Mouse (Mus musculus) cerebral cortex, adult 2 months (tissue): ENCODE data around the gene Fign.

ENCODE experiments used
- WGBS: fragments of 180-500 bp; shearing (Covaris S2); methylation state at CpG from one replicate; pipeline ENCODE4 v1.1.7; 2018; 5-methylcytosine and 5-hydroxymethylcytosine counted together

Fign gene

DNA sequence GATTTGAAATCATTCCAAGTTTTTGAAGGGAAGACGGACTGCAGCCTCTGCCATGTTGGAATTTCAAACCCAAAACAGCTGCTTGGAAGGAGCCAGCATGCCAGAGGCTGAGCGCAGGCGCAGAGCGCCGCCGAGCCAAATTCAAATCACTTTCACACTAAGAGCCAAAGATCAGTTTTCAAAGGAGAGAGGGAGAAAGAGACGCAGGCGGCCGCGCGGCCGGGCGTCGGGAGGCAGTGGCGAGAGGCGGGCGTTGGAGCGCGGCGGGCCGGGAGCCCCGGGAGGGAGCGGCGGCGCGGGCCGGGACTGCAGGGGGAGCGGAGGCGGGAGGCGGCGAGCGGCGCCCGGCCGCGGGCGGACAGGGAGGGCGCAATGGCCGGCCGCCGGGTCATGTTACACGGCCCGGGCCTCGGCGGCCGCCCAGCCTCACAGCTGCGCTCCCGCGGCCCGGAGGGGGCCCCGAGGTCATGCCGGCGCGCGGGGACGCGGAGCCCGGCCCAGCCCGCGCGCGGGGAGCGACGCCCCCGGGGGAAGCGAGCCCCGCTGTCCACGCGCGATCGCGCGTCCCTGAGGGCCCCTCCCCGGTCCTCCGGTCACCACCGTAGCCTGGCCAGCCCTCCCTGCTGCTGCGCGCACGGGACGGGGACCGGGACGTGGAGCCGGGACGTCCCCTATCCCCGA, at the start of gene Fign:
Gene Fign, minus strand, starts transcription at position 102 of the 681 bp plus-strand sequence.
- WGBS, result under 1% methylated on average over 84 of the region's 85 CpGs

DNA sequence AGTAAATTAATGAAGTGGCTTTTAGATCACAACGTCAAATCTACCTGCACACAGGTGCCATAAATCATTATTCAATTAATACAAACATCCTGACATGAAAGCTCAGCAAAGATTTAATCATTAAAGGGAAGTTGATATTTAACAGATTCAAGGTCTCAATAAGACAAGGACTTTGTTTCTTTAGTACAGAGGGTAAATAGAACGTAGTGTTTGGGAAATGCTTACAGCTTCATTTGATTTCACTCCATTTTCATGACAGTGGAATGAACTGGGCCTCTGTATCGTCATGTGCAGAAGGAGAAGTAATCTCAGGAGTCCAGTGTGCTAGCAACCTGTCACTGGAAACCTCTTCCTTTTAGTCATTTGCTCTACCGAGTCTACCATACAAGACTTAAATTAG, 35.8 kb upstream of the Fign start:
- WGBS, result 87% methylated on average over 4 of the region's 4 CpGs

DNA sequence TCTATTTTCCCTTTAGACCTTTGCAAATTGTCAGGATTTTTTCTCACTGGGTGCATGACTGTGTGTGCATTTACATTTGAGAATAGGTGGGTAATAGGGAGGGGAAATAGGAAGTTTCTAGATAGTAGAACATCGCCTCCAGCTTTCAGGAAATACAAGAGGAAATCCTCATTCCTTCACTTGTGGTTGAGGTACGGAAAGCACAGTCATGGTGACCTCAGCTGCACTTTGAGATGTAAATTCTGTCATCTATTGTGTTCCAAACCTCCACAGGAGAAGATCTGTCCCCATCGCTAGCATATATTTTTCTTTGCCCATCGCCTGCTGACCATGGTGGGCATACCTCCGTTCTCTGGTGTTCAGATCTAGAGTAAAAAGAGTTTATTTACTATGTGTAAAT, 22.7 kb upstream of the Fign start:
- 87% methylated on average over 5 of the region's 5 CpGs for WGBS

DNA sequence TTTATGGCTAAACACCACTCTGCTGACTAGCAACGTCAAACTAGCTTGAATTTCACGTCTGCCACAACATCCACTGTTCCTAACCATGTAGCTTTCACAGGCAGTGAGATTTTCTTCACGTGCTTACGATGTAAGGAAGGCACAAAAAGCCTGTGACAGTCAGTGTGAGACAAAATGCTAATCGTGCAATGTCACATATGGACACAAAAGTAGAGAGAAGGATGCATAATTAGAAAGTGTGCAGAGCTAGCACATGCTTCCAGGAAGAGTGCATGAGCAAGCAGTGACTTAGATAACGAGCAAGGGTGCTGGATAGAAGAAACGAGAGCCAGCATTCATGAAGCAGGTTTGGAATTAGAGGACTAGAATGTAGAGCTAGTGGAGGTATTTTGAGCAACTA, 18.8 kb upstream of the Fign start:
- 39% methylated on average over 7 of the region's 7 CpGs for WGBS

DNA sequence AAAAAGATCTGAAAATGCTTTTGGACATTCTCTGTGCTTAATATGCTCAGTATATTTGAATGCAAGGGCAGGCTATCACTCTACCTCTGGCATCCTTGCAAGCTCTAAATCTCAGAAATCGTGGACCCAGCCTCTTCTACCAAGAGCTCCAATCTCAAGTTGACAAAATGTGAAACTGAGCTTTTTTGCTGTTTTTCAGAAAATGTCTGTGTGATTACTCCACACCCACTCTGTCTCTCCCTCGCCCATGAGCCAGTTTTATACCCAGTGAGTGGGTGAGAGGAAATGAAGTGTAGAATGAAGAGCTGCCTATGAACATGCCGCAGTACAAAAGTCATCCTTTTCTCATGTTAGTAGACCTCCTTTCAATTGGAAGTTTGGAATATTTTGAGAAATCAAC, 13.3 kb upstream of the Fign start:
- 53% methylated on average over 3 of the region's 3 CpGs for WGBS

DNA sequence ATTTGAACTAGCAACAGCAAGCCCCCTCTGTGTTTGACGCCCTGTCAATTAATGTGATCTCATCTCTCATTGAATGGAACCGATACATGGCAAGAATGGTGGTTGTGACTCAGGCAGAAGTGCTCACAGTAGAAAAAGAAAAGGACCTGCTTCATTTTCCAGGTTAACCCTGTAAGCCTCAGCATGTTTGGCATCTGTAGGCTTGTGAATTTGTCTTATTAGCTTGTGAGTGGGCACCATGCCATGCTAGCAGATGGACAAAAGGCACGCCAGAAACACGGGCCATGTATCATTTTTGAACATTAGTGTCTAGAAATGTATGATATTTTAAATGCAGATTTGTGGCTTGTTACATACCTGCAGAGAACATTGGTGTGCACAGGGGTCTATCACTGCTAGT, 12.0 kb upstream of the Fign start:
- 70% methylated on average over 4 of the region's 4 CpGs for WGBS

DNA sequence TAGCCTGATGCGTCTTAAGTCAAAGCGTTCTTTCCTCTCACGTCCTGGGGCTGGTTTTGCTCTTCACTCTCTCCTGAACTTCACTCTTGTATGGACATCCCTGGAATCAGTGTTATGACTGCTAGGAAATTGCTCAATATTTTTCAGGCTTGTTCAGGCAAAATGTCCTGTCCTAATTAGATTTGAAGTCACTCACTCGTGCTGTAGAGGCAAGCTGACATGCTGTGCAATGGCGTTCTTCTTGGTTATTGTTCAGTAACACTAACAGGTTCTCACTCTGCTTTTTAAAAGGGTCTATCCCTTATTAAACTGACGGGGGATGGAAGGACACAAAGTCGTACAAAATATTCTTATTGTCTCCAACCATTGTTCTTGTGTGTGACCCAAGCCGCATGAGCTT, 10.2 kb upstream of the Fign start:
- WGBS, result 85% methylated on average over 8 of the region's 8 CpGs

DNA sequence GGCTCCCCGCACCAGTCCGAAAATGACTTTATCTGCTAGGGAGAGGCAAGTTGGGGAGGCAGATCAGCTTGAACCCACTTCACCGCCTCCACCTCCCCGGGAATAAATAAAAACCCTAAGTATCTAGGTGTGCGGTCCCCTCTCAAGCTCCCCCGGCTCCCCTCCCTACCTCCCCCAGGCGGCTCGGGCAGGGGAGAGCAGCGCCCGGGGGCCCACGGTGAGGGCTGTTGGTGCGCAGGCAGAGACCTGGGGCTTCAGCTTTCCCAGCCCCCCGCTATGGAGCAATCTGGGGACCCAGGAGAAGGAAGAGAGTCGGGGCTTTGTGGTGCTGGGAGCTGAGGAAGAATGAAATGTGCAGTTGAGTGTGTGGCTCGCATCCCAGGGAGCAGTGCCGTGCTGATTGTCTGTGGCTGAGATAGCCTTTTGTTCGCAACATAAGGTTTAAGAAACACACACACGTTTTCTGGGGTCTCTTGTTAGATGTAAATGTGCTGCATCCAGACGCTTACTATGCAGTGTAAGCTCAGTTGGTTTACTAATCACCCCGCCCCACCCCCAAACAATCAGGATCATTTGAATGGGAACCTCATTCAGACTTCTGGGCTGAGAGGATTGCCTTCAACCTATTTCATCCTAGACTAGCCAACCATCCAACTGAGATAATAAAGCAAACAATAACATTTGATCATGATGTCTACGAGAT, 931 bp upstream of the Fign start:
- WGBS, result 15% methylated on average over 21 of the region's 21 CpGs

DNA sequence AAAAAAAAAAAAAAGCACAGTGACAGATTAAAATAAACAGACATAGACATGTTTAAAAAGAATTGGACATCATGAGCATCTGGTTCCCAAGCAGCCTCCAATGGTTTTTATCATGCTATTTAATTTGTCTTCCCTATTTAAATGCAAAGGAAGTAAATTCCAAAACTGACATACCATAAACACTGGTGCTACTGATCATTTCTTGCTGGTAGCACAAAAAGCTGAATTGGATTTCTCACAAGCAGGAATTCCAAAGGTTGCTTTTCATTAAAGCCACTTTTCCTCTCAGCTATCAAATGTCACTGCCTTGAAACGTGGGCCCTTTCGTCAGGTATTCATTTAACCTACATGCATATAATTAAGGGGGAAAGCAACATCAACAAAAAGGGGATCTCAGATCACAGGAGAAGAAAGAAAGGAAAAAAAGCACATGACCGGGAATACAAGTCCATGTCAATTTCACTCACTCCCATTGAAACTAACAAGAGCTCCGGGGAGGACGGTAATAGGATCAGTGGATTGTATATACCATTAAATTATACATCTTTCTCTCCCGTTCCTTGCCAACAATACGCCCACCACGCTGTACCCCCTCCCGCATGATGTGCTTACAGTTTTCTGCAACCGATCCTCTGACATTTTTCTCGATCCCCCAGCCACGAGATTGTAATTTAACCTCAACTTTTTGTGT, 972 bp downstream of the Fign start:
- 7% methylated on average over 12 of the region's 12 CpGs for WGBS

DNA sequence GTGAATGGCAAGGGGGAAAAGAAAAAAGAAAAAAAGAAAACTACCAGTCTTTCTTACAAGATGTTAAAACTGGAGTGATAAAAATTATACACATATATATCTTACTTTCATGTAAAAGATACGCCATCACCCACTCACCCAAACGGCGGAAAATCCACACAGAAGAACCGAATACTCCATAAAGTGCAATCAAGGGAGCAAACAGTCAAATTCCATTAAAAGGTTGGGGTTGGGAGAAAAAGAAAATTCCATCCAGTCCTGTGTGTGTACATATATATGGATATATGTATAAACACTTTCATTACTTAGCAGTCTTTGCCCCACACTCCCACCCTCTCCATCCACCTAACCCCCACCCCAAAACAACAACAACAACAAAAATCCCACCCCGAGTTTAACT, 1.7 kb downstream of the Fign start:
- 54% methylated on average over 5 of the region's 5 CpGs for WGBS

DNA sequence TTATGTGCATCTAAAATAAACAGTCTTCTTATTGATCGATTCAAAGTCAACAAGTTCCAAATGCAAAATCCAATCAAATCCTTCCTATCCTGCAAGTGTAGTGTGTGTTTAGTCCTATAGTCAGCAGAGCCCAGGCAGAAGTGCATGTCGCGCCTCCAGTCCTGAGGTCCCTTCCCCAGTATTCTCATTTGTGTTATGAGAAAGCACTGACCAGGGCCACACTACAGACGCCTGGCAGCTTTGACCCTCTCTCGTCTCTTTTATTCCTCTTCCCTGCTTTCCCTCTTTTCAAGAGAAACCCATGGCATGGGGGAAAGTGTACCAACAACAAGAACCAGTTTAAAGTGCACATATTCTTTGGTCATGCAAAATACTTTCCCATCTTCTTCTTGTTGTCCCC, 2.3 kb downstream of the Fign start:
- 60% methylated on average over 5 of the region's 5 CpGs for WGBS

DNA sequence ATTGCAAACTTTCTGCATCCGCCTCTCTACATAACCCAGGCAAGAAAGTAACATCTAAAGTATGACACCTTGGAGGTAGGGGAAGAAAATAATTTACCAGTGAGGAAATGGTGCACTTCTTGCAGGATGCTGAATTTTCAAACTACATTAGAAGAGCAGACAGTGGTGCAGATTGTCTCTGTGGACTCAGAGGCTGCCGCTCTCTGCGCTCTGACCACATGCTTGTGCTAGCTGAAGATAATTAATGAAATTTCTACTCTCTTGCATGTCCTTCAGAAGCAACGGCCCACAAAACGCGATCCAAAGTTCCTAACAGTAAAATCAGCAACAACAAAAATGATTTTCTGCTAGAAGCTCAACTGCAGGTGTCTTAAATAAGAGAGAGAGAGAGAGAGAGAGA, 4.8 kb downstream of the Fign start:
- WGBS, result 70% methylated on average over 6 of the region's 6 CpGs

DNA sequence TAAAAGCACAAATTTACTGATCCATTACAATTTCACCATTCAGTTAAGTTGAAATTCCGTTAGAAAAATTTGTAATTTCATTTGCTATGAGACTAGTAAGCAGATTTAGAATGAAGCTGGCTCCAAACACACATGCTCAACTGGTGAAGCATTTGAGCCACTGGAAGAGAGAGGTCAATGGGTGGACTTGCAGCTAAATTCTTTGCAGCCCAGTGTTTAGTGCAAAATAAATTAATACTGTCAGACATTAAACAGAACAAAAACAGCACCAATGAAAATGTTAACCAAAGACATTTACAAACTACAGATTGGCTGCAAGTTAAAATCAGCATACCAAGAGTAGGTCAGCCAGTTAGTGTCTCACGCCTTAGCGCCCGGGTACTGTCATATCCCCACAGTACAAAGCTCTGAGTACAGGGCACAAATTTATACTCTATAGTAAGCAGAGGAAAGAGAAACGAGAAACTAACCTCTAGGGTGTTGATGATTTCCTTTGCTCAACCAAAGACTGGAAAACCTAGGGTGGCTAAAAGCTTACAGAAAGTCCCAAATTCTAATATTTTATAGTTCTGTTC, 13.9 kb downstream of the Fign start:
- 86% methylated on average over 5 of the region's 5 CpGs for WGBS

DNA sequence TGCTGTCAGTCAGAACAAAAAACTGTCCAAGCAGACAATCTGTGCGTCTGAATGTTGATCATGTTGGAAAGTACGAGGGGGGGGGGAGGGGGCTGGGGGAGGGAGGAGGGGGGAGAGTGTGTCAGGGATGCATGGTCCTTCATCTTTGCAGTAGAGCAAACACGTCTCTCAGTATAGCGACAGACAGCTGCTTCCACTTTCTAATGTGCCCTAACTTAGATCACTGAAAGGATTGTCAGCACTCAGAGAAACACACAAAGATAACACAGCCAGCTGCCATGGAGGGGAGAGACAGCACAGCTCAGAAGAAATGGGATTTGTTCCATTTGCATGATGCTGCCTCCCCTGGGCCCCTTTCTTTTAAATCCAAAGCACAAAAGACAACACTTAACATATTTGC, 18.1 kb downstream of the Fign start:
- 58% methylated on average over 4 of the region's 4 CpGs for WGBS

DNA sequence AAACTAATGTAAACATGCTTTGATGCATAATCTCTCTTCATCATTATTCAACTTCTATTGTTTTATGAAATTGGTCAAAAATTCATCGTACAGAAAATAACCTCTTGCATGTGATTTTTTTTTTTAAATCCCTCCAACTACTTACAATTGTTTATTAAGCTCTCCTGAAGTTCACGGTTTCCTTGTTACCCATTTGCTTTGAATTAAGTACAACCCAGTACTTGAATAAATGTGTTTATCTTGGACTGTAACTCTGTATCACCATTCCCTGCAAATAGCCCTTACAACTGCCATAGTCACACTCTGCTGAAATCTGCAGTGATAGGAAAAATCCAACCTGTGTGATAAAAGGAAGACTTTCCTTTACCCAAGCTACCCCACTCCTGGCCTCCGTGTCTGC, 19.3 kb downstream of the Fign start:
- 83% methylated on average over 3 of the region's 3 CpGs for WGBS

DNA sequence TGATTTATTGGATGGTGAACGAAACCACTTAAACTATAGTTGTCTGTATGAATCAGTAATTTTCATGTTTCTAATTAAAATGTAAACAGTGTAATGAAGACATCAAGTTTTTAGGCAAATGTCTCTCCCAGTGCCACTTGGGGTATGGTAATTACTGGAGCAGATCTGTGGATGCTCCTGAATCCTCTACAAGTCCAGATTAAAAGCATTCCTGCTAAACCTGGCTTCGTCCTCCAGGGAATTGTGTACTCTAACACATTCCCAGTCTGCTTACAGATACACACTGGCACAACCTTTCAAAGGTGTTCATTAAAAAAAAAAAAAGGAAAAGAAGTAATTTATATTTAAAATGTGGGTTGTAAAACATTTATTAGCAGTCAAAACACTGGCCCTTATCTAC, 20.0 kb downstream of the Fign start:
- 72% methylated on average over 2 of the region's 2 CpGs for WGBS

DNA sequence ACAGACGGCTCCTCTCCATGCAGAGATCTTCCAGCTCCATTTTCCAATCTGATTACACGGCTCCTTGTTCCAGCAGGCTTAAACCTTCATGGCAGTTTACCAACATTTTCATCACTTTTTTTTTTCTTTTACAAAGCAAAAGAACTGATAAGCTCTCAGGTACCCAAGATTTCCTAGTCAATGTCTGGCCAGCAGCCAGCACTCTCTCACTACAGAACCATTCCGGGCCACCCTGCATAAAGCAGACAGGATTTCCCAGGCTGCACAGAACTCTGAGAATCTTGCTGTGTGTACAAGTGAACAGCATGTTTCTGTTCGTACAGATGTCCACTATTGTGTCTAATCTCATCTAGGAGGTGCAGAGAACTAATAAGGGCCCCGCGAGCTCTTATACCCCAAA, 22.0 kb downstream of the Fign start:
- WGBS, result 43% methylated on average over 6 of the region's 6 CpGs

DNA sequence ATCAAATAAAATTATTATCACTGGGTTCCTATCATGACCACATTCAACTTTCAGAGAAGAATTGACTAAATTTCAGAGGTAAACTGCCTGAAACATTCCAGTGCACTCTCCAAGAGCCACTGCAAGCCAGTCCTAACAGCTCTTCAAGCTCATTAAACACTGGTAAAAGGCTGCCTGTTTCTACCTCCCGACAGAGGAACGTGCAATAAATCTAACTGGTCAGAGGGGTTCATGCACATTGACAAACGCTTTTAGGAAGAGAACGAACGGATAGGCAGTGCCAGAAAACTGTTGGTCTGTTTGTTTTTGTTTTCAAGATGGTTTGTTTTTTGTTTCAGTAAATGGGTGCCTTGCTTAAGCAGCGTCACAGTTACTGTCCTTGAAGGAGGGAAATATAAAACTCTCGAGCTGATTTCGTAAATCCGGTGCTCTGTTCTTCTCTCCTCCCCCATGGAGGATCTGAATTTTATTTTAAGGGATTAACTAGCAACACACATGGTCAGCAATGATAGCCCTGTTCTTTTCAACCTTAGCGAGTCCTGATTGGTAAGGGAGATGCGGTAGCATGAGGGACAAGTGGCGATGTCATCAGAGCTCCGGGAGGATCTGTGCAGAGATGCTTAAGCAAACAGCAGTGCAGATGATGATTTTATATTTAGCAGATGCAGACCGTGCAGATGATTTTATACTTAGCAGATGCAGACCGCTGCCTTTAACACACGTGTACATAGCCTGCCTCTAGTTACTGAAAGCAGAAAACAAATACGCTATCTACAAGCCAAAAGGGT, 23.0 kb downstream of the Fign start:
- 23% methylated on average over 17 of the region's 17 CpGs for WGBS

DNA sequence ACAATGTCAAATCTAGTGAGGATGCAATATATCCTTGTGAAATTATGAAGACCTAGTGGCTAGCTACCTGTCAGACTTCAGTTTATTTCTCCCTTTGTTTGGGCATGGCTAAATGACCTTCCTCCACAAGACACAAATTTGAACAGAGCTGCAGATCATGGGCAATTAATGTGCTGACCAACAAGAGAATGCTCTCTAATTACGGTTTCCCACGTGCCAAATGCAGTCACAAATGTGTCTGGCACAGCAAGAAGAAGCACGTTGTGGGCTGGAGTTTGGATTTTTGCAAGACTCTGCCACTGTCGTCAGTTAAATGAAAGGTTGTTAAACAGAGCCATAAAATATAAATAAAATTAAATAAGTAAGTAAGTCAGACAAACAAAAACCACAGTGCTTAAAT, 25.7 kb downstream of the Fign start:
- 63% methylated on average over 4 of the region's 4 CpGs for WGBS

DNA sequence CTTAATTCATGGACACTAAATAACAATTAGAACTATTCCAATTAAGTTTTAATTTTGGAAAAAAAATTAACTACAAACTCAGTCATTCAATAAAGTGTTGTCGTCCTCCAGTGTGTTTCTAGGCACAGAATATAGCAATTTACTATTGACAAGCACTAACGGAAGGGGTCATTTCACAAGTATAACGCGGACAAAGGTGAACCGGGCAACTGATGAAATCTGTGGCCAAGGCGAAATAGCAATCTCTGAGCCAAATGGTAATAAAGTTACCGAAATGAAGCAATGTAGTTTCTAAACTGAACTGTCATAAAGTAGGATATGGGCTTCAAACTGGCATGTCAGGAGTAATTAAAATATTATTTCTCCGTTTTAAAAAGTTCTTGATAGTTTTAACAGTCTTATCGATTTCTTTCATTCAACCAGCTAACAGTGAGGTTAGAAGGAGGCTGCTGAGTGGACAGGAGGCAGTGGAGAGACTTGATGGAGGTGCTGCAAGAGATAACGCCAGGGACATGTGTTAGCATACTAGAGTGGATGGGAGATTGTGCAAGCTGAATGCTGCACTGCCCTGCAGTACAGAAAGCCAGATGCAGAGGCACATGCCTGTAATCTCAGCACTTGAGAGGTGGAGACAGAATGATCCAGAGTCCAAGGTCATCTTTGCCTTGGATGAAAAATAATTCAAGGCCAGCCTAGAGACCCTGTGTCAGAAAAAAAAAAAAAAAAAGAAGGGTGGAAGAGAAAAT, 27.7 kb downstream of the Fign start:
- 95% methylated on average over 10 of the region's 10 CpGs for WGBS

DNA sequence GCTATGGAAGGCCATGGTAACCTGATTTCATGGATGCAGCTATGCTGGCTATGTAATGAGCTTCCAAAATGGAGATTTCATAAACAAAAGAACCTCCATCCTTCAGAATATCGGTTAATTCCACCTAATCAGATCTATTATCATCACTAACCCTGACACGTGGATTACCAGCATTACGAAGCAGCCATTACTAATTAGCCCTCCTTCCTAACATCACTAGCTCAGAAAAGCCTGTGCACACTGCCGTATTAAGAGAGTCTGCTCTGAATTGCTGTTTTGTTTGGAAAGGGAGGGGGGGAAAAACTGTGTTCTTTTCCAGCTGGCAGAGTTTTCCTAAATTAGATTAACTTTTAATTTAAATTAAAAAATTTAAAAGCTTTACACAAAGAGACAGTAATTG, 32.3 kb downstream of the Fign start:
- 64% methylated on average over 4 of the region's 4 CpGs for WGBS
